Mouse (Mus musculus) megakaryocyte, embryonic 14.5 days (primary cell): ENCODE measurements around the gene Dnaic2.

Experiments used
- FLI1 ChIP-seq: IDR thresholded peaks from 2 replicates; pipeline ENCODE4 v1.6.1; 2012; ENCODE audit warnings: low read length, inconsistent platforms, mixed read lengths
- GATA1 ChIP-seq: IDR thresholded peaks from 3 replicates; pipeline ENCODE4 v1.6.1; 2012; ENCODE audit warnings: mixed read lengths, low read length, inconsistent platforms, borderline replicate concordance

GRCm38 (mm10) chr11:114702996-114703361 lies 24.2 kb upstream of the Dnaic2 start:
- TF ChIP-seq GATA1 (no peak), FLI1 (no peak)
